Mouse (Mus musculus) layer of hippocampus, adult 2 months (tissue): Measurements from ENCODE around the gene Fjx1. TPM values are rescaled to one million over a fixed set of nuclear protein-coding genes. Genes with fewer than 3 reads are reported as not detected.
A peak's percentile ranks its signal among the peaks of the same experiment; 100 is the strongest.

ENCODE experiments used
- DNase-seq, 2 experiments: peaks; one replicate each; pipeline ENCODE4 v3.0.0; 2022; ENCODE audit warnings: low spot score in 2 of 2
- H3K27ac ChIP-seq: fragments of 200-600 bp; 2 replicates; pipeline ENCODE4 v1.8.1; 2022
- H3K4me3 ChIP-seq: fragments of 200-600 bp; 2 replicates; pipeline ENCODE4 v1.8.1; 2022; ENCODE audit warnings: mild to moderate bottlenecking
- CTCF ChIP-seq: fragments of 200-600 bp; conservative IDR thresholded peaks from 2 replicates; pipeline ENCODE4 v1.8.1; 2022; ENCODE audit warnings: antibody characterized with exemption, mild to moderate bottlenecking, moderate library complexity
- total RNA-seq, 2 experiments: library from RNA; stranded (reverse); gene quantifications; 2 replicates each; pipeline ENCODE4 v1.2.3; 2021

Gene Fjx1
- total RNA-seq, 2 experiments from 2014 or later, result 52.9 to 53.6 TPM

GRCm38 (mm10) chr2:102450248-102450760 lies 2.0 kb downstream of the Fjx1 start:
- H3K4me3 ChIP-seq, result peak overlapping the region; percentile 87
- TF ChIP-seq CTCF, result peak; percentile 21; the same call in 1 of the 2 replicates
- peak overlapping the region; percentile 94 for H3K27ac ChIP-seq
- peak; percentile 39 to 41 for DNase-seq

DNA sequence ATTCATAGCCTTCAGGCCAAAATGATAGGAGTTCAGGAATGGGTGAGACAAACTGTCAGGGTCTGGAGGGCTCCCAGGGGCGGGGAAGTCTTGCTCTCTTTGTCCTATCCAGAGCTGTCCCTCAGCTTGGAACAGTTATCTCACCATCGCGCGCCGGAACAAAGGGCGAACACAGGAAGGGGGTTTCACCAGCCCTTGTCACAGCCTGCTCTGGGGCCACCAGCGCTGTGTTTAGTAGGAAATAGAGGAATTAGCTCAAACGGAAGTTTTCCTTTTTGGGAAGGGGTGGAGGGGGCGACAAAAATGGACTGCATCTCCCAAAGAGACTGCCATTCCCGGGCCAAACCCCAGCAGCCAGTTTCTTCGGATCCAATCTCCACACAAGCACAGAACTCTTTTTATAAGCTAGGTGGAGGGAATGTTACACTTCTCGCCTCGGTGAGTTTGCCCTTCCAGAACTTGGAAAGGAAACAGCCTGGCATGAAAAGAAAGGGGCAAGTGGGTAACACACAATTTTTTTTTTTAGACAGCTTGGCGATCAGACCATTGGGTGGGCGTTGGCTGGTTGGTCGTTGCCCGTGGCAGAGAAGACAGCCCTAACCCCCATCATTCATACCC lies 2.6 kb downstream of the Fjx1 start:
- H3K27ac ChIP-seq, result peak overlapping the region; percentile 94

GRCm38 (mm10) chr2:102449056-102449455 lies 3.2 kb downstream of the Fjx1 start:
- 0 out of 2 replicates have a peak overlapping the region, but pooled peaks have one; percentile 94 for H3K27ac ChIP-seq
- no peak for TF ChIP-seq CTCF
- no peak for DNase-seq
- H3K4me3 ChIP-seq, result peak overlapping the region; percentile 87

More for the DNA sequence above, 2.6 kb downstream of the Fjx1 start:
- peak in 1 of 2 experiments; percentile 16 for DNase-seq
- H3K4me3 ChIP-seq, result peak overlapping the region; percentile 87
- TF ChIP-seq CTCF, result no peak

GRCm38 (mm10) chr2:102447831-102448230 lies 4.5 kb downstream of the Fjx1 start:
- Histone ChIP-seq H3K27ac (no peak overlapping the region), H3K4me3 (no peak overlapping the region)
- no peak for DNase-seq
- TF ChIP-seq CTCF, result no peak

DNA sequence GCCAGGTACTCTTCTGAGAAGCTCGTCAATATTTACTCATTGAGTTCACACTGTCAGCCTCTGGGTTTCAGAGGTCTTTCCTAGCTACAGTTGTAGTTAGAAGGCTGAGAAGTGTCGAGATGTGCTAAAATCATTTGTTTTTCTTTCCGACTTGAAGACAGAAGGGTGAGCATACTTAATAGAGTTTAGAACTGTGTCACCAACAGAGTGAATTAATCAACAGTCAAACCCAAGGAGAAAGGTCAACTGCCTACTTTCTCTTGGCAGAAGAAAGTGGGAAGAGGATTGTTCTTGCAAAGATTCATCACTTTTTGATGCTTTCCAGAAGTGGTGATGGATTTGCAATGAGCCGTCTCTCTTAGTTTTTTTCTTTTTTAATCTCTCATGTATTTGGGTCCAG lies 5.4 kb downstream of the Fjx1 start:
- no peak overlapping the region for H3K4me3 ChIP-seq
- no peak overlapping the region for H3K27ac ChIP-seq
- no peak for TF ChIP-seq CTCF
- DNase-seq, result no peak

DNA sequence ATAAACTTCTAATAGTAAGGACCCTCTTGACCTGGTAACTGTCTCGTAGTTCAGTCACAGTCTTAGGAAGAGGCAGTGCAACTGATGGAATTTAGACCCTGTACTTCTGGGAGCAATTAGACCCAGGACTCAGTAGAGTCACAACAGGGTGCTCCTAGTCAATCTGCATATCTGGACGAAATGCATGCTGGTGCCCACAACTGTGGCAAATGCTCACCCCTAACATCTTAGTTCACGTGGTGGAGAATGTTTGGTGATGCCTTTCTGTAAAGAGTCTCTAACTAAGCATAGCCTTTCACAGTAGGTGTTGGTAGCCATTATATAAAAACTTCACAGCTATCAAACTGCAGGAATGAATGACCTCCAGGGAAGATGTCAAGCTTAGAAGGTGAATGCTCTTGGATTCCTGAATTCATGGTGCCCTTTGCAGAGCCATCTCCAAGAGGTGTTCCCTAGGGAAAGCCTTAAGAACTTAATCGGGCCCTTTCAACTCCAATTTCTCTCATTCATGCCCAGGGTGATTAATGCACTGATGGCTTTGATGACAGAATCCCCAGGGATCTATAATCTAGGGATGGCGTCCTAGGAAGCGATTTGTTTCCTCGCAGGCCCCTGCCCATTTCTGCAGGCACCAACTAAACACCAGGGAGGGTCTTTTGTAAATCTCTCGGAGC lies 14.8 kb downstream of the Fjx1 start:
- no peak for DNase-seq
- no peak for TF ChIP-seq CTCF

GRCm38 (mm10) chr2:102433879-102434278 lies 18.4 kb downstream of the Fjx1 start:
- no peak for TF ChIP-seq CTCF
- Histone ChIP-seq H3K4me3 (no peak overlapping the region), H3K27ac (no peak overlapping the region)
- no peak for DNase-seq

More for the DNA sequence above, 14.8 kb downstream of the Fjx1 start:
- Histone ChIP-seq H3K4me3 (no peak overlapping the region), H3K27ac (no peak overlapping the region)

GRCm38 (mm10) chr2:102431084-102431483 lies 21.2 kb downstream of the Fjx1 start:
- TF ChIP-seq CTCF, result no peak
- no peak overlapping the region for H3K27ac ChIP-seq
- DNase-seq, result no peak
- H3K4me3 ChIP-seq, result no peak overlapping the region

- Histone ChIP-seq H3K4me3 (no peak overlapping the region), H3K27ac (no peak overlapping the region)
- no peak for TF ChIP-seq CTCF
- no peak for DNase-seq
Observed at GRCm38 (mm10) chr2:102427974-102428373, 24.3 kb downstream of the Fjx1 start.

GRCm38 (mm10) chr2:102426434-102426833 lies 25.9 kb downstream of the Fjx1 start:
- no peak overlapping the region for H3K27ac ChIP-seq
- DNase-seq, result no peak
- H3K4me3 ChIP-seq, result no peak overlapping the region
- no peak for TF ChIP-seq CTCF

DNA sequence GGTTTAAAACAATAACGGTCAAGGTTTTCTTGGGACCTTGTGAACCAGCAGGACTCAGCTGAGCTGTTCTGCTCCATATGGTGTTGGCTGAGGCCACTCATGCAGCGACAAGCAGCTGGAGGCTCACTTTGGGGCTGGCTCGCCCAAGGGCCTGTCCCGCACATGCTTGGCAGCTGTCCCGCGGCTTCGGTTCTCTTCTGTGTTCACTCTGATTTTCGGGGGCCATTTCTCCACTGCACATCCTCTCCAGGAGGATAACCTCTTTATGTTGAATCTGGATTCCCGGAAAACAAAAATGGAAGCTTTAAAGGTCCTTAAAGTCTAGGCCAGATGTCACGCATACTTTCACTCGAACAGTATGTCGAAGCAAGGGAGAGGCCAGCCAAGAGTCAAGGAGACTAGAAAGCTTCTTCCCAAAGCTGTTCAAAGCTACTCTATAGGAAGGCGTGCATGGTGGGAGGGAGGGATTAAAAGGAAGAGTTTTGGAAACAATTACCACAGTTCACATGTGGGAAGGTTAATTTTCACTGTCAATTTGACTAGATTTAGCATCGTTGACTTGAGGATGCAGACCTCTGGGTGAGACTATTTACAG lies 36.1 kb downstream of the Fjx1 start:
- Histone ChIP-seq H3K4me3 (no peak overlapping the region), H3K27ac (no peak overlapping the region)
- no peak for DNase-seq
- TF ChIP-seq CTCF, result no peak

GRCm38 (mm10) chr2:102412738-102413137 lies 39.6 kb downstream of the Fjx1 start:
- TF ChIP-seq CTCF, result no peak
- Histone ChIP-seq H3K4me3 (no peak overlapping the region), H3K27ac (no peak overlapping the region)
- no peak for DNase-seq

DNA sequence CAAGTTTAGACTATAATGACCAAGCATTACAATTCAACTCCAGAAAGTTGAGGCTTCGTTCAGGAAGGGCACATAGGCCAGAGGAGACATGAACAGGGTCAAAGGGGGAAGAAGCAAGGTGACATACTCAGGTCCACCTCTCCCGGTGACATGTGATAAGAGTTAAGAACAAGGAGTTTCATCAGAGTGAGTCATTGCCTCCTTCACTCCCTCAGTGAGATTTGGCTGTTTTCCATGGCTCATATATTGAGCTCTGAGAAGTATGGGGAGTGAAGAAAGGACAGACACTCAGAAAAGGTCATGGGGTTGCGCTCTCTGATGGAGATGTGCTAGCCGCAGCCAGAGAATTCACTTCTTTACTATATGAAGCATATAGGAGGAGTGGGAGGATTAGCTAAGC lies 41.7 kb downstream of the Fjx1 start:
- no peak for DNase-seq
- Histone ChIP-seq H3K4me3 (no peak overlapping the region), H3K27ac (no peak overlapping the region)
- TF ChIP-seq CTCF, result no peak
